Mouse (Mus musculus) frontal cortex, adult (tissue): Measurements from ENCODE around the gene Nudt19.
"Not testable (repeated sequence)": the region's sequence is repeated elsewhere in the genome, so short reads cannot be mapped to it uniquely, and the experiment has no call there.

Experiments
- ATAC-seq: cut with Nextera tagmentation; 2 replicates; pipeline ENCODE4 v1.9.2; 2017; ENCODE audit warnings: mild to moderate bottlenecking, moderate library complexity, mixed read lengths; ENCODE audit not compliant: low TSS enrichment

Gene Nudt19

DNA sequence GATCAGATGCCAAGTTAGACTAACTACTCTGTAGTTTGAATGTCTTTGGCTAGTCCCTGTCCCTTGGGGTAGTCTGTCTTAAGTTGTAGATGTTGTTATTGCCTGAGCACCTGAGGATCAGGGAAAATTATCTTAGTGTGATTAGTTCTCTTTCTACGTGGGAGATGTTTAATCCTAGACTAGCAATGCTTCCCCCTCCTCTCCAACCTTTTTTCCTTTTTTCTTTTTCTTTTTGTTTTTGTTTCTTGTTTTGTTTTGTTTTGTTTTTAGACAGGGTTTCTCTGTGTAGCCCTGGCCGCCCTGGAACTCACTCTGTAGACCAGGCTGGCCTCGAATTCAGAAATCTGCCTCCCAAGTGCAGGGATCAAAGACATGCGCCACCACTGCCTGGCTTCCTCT lies at the start of gene Nudt19:
Gene Nudt19 (minus strand): TSS at position 100 of the 399 bp plus-strand sequence.
- no peak for ATAC-seq

DNA sequence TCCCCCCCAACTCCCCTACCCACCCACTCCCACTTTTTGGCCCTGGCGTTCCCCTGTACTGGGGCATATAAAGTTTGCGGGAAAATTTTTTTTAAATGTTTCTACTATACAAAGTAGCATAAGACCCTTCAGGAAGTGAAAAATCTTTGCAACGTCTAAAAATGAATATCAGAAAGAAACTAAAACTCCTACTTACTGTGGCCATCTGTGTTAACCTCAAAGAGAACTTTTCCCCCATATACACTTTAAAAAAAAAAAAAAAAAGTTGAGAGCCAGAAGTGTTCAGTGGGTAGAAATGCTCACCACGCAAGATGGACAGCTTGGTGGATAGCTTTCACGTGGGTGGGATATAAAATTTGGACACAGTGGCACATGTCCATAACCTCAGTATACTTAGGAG lies 46.7 kb upstream of the Nudt19 start:
- no peak for ATAC-seq

DNA sequence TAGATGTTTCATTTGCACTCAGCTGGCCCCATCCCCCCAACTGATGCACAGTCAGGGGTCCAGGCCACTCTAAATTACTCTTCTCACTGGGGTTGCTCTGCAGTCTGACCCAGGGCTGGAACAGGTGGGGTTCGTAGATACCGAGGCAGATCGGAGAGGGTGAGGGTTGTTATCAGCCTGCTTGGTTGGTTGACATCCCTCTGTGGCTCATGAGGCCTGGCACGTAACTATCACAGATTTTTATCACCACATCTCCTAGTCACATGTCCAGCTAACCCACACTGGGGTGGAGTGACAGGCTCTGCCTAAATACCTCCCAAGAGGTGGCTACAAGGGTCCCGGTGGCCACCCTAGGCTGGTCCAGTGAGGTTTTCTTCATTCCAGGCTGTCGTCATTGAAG lies 45.0 kb upstream of the Nudt19 start:
- ATAC-seq = no peak

DNA sequence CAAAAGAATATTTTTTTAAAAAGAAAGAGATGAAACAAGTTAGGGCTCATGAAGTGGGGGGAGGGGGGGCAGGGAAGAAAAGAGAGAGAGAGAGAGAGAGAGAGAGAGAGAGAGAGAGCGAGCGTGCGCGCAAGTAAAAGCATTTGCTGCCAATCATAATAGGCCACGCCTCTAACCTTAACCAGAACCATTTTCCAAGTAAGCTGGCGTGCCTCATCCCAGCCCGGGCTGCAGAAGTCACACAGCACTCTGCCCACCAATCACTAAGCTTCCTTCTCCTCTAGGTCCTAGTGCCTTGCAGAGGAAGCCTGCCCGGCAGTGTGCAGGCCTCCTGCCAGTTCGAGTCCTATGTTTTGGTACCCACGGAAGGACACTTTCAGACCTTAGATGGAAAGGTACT lies 43.9 kb upstream of the Nudt19 start:
- ATAC-seq = no peak

DNA sequence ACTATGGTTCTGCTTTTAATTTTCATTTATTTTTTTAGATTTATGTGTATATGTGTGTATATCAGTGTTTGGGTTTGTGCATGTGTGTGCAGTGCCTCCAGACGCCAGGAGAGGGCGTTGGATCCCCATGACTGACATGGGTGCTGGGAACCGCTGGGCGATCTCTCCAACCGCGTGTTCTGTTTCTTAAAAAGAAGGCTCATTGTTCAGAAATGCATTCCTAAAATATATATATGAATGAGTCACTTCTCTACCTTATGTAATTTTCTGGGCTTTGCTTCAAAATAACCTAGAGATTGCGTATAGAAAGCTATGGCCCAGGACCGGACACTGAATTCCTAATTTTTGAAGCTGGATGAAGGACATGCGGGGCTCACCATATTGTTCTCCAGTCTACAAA lies 43.4 kb upstream of the Nudt19 start:
- ATAC-seq = peak; percentile 80

DNA sequence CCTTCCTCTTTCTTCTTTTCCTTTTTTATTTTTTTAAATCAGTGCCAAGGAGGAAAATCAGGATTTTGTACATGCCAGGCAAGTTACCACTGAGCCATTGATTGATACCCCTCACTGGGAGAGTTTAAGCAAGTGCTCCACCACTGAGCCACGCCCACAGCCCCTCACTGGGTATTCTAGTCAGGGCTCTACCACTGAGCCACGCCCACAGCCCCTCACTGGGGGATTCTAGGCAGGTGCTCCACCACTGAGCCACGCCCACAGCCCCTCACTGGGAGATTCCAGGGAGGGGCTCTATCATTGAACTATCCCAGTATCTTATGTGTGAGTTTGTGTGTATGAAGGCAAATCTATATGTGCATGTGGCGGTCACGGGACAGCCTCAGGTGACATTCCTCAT lies 38.2 kb upstream of the Nudt19 start:
- no peak for ATAC-seq

DNA sequence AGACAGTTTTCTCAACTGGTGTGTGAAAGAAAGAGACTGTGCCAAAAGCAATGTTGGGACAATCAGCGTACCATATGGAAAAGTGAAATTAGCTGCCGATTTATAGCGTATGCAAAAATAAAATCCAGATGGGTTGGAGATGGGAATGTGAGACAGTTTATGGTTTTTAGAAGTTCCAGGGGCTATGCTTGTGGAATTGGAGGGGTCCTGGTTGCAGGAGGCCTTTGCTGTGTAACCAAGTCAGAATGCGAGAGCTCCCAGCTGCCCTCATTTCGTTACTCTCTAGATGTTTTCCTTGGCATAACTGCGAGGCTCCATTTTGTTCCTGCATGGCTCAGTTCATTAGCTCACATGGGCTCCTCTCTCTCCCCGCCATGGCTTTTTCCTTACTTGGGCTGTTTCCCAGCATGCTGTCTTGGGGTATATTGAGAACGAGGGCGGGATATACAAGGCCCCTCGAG lies 34.7 kb upstream of the Nudt19 start:
- ATAC-seq = peak; percentile 12; the same call in 1 of the 2 replicates

DNA sequence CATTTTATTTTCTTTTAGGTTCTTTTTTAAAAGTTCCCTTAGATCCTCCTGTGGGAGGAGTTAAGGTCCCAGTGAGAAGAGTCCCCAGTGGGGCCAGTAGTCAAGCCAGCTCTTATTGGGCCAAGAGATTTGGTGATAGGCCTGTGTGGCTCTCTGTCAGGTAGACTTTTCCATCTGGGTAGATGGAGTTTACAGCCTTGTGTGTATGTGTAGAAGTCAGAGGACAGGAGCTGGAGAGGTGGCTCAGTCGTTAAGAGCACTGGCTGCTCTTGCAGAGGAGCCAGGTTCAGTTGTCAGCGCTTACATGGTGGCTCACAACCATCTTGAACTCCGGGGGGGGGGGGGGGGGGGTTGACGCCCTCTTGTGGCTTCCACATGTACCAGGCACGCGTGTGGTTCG lies 33.4 kb upstream of the Nudt19 start:
- no peak for ATAC-seq

DNA sequence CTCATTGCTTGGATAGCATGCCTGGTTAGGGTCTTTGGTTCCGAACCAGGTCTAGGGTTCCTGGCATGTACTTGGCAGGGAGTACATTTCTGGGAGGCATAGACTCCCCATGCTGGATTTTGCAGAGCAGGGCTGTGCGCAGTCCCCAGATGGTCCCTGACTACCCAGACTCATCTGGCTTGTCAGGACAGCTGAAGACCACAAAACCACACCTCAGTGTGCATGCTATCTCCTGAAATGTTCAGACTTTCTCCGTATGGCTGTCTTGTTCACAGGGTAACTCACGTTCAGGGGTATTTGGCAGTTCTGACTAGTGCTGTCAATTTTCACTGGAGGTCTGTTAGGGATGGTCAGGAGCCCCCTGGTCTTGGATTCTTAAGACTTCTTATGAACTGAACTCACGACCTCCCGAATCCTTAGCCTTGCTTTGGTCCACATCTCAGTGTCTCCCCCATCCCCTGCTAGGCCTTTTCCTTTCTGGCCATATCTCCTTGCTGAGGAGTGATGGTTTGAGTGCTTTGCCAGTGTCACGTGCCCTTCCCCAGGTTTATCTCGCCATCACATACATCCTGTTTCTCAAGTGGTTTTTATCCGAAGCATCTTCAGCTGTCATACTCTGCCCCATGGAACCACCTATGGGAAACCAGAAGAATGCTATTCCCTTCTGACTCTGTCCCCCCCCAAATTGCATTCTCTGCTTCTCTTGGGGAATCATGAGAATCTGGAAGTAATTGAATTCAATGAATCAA lies 32.8 kb upstream of the Nudt19 start:
- no peak for ATAC-seq

DNA sequence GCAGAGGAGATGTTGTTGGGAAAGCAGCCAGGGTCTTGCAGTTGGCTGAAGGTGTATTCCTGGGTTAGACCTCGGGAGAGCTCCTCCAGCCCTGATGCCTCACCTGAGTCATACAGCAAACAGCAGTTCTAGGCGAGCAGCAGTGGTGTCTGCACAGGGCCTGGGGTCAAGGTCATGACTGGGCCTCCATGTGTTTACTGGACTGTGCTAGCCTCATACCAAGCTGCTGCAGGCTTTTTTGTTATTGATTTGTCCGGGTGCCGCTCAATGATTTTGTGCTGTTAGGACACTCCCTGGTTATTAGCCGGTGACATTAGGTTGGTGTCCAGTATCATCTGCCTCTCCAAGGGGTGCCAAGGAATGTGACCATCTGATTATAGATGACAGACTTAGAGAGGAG lies 31.6 kb upstream of the Nudt19 start:
- no peak for ATAC-seq

DNA sequence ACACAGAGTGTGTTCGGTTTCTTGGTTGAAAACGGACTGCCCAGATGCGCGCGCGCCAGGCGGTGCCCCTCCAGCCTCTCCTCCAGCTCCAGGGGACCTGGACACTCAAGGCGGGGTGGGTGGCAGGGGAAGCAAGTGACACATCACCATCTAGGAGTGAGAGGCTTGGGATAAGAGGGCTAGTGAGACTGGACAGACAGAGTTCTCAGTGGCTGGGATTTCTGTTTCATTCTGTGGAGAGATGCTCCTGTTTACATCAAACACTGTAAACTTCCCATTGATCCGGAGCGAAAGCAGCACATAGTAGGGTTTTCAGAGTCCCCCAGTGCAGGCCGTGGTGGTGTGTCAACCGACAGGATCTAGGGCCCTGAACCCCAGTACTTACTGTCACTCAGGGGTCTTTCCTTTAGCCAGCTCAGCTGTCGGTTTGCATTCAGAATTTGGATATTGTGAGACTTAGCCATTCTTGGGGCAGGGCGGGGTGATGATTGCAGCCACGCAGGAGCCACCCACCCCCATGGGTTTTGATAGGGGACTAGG lies 30.9 kb upstream of the Nudt19 start:
- ATAC-seq = no peak

DNA sequence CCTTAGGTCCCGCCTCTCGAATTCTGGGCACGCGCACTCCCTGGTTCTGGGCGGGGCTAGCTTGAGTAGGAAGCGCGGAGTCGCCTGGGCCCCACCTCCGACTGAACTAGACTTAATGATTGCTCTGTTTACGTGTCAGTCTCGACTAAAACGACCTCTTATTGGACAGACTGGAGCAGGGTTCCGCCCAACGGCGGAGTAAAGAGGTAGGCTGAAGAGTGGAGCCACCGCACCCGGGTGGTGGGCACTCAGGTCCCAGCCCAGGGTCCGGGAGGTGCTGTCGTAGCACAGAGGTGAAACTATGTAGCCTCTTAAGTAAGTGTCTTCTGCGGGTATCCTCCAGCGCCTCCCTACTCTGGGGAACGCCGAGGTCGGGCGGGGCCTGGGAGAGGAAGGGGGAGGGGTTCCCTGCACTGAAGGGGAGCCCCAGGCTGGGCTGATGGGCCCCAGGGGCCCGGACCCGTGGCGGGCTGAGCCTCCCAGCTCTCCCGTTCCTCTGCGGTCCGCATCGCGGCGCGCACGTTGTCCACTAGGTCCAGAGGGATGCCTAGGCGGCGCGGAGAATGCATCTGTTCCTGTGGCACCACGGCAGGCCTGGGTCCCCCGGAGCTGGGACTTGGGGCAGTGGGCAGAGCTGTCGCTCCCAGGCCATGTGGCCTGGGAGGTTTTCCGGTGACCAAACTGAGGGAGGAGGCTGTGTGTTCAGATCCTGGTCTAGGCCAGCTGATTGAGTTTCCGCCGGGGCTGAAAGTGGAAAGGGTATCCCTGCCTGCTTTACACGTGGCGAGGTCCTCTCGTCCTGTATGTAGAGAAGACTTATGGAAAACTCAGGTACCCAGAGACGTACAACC lies 30.2 kb upstream of the Nudt19 start, which contains the start of gene Ankrd27:
Gene Ankrd27 (plus strand): TSS at position 190 of the 851 bp plus-strand sequence.
- peak; percentile 95 for ATAC-seq

DNA sequence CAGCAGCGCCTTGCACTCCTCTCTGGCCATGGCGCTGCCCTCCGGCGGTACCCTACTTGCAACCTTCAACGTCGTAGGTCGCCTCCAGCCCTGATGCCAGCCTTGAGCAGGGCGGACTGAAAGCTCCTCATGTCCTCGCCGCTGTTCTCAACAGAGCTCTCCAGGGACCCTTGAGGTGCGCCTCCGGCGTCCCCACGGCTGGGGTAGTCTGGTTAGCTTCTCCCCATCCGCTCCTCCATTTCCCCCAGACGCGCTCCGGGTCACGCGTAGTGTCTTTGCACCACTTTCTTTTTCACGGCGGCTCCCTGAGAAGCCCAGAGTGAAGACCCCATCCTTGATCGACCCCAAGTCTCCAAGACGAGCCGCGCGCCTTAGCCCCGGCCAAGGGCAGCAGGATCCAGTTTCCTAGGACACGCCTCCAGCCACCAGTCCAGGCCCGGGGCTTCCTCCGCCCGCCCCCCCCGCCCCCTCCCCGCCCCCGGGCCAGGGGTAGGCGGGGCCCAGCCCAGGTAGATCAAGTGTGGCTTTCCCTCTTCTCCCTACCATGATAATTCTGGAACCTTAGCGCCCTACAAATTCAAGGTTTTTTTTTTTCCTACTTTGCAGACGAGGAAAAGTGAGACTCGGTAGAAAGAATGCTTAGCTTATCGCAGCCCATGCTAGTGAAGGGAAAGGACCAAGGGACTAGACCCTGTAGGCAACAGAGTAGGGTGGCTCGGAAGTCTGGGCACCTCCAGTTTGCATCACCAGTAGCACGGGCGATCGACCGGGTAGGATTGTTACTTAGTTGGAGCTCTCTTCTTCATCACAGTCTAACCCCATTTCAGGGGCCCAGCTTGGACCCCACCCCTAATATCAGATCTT lies 29.3 kb upstream of the Nudt19 start, which contains the start of gene Rgs9bp:
Gene Rgs9bp (minus strand): TSS at position 392 of the 864 bp plus-strand sequence.
- ATAC-seq = 0 out of 2 replicates have a peak, but pooled peaks have one; percentile 29

DNA sequence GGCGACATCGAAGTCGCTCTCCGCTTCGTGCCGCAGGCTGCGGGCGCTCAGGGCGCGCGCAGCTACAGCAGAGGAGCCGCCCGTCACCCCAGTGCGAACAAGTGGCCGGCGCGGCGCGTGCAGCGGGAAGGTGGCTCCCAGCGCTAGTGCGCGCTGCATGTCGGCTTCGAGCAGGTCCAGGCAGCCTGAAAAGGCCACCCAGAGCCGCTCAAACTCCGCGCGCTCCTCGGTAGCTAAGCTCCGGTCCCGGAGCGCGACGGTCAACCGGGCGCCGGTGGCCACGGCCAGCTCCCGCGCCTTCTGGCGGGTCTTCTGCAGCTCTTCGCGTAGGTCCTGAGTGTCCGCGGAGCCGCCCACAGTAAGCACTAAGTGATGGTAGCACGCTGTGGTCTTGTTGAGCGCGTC lies 28.7 kb upstream of the Nudt19 start:
- ATAC-seq = no peak

DNA sequence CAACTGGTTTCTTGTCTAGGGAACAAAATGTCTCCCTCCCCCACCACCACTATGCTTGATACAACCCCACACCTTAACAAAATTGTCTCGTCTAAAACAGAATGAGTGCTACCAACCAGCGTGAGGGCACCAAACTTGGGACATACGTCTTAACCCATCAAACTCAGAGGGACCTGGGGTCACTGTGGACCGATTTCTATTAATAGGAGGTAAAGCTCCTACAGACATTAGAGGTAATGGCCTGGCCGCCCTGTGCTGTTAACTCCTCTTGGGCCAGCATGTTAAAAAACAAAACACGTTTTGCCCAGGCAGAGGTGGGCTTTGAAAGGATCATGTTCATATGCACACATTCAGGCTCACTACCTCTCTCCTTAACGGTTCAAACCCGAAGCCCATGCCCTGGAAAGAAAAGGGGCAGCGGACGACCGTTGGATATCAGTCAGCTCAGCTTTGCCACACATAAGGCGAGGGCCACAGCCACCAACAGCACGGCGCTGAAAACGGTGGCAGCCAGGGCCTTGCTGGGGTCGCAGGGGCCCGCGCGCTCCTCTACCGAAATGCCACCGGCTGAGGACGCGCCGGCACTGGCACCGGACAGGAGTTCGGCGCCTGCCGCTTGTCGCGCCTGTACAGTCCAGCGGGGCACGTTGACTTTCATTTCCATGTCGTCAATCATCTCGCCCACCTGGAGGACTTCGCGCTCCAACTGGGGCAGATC lies 28.1 kb upstream of the Nudt19 start:
- ATAC-seq = no peak

DNA sequence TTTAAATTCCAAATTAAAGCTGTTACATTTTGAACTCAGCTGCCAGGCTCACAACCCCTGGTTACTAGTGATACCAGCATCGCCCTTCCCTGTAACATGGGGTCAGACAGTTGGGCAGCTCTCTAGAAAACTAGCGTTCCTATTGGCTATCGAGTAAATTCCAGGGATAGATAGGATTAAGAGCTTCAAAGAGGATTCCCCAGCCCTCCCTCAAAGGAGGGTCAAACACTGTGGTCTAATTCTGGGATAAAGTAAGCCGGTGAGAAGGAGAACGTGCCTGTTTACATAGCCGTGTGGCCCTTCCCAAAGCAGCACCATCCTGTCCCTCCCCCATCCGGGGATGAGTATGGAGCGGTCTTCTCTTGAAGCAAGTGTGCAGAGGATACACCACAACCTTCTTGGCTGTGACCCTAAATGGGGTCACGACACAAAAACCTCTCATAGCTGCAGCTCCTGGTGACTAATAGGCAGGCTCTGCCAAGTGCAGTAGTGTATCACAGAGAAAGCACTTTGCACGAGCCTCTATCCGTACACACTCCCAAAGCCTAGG lies 27.4 kb upstream of the Nudt19 start:
- ATAC-seq = no peak

DNA sequence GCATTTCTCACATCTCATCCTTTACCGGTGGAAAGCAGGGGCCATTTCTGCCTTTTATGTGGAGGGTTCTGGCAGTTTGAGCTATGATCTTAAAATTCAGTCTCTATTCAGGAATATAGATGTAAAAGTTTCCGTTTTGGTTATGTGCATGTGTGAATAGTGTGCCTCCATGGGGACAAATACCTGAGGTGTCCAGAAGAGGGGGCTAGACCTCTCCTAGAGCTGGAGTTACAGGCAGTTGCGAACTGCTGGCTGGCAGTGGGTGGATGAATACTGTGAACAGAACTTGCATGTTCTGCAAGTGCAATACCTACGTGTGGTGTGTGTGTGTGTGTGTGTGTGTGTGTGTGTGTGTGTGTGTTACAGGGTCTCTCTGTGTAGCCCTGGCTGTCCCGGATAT lies 26.6 kb upstream of the Nudt19 start:
- no peak for ATAC-seq

DNA sequence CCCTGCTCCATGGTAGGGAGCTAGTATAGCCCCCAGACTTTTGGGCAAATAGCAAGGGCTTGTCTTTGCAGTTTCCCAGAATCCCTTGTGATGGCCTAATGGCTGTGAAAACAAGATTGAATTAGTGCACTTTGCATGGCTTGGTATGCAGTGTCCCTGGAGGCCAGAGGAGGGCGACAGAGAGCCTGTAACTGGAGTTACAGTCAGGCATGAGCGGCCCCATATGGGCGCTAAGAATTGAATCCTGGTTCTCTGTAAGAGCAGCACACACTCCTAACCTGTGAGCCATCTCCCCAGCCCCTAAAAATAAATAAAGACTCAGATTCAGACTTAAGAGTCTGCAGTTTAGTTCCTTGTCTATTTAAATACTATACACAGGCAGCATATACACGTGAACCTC lies 23.7 kb upstream of the Nudt19 start:
- no peak; the same call in 1 of the 2 replicates for ATAC-seq

DNA sequence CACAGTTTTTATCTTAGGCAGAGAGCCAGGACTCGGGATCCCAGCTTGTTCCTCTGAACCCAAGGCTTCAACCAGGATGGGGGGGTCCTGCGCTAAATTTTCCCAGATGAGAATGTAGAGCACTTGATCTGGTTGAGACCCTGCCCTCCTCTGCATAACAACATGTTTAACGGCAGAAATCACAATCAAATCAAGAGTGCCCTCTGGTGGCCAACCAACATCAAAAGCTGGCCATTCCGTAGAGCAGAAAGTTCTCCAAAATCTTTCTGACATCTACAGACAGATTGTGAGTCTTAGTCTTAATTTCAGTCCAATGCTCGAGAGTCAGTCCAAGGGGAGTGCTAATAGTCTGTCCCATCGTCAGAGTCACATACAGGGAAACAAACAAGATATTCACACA lies 14.8 kb upstream of the Nudt19 start:
- ATAC-seq = not testable (repeated sequence)

DNA sequence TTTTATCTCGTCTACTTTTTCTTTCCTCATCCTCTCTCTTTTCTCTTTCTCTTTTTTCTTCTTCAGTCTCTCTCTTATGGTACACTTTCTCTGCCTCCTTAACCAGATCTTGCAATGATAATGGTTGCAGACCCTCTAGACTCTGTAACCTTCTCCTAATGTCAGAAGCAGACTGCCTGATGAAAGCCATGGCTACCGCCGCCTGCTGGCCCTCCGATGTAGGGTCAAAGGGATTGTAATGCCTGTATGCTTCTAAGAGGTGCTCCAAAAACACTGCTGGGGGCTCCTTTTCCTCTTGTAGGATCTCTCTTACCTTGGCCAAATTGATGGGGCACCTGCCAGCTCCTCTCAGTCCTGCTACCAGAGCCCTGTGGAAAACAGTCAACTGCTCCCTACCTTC lies 13.6 kb upstream of the Nudt19 start:
- not testable (repeated sequence) for ATAC-seq

DNA sequence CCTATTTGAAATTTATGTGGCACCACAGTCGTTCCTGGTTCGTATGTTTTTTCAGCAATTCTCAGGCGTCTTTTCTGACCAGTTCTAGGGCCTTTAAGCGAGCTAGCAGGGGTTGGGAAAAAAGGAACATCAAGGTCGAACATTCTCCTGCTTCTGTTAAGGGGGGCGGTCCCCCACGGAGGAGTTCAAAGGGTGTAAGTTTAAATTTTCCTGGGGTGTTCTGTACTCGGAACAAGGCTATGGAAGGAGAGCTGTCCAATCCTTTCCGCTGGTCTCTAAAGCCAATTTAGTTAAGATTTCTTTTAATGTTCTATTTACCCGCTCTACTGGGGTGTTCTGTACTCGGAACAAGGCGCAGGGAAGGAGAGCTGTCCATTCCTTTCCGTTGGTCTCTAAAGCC lies 9.9 kb upstream of the Nudt19 start:
- not testable (repeated sequence) for ATAC-seq
